Mouse (Mus musculus) heart, adult 8-10 months (tissue): ENCODE data around the gene Spo11. TPM values are rescaled to one million over a fixed set of nuclear protein-coding genes. Genes with fewer than 3 reads are reported as not detected.

ENCODE experiments used
- DNase-seq: peaks from one replicate; pipeline ENCODE4 v3.0.0; 2022; ENCODE audit warnings: low spot score
- total RNA-seq, 4 experiments: library from RNA; stranded (reverse); gene quantifications; 2 replicates each; pipeline ENCODE4 v1.2.4; 2022

Gene Spo11
- total RNA-seq, 4 experiments from 2014 or later: not detected

DNA sequence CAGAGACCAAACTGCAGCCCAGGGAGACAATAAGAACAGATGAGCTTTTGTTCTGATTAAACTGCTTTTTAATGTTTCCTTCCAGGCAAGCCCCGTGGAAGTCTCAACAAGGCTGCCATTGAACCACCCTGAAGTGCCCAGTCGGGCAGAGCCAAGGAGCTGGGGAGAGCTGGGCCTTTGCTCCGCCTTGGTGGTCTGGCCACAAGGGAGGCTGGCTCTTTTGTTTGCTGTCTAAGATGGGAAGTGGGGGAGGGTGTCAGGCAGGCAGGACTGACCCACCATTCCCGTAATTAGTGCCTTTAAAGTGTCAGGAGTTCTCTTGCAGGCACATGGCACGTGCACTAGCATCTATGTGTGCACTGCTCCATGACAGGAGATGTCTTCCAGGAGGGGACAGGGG, 18.9 kb upstream of the Spo11 start:
- no peak for DNase-seq

DNA sequence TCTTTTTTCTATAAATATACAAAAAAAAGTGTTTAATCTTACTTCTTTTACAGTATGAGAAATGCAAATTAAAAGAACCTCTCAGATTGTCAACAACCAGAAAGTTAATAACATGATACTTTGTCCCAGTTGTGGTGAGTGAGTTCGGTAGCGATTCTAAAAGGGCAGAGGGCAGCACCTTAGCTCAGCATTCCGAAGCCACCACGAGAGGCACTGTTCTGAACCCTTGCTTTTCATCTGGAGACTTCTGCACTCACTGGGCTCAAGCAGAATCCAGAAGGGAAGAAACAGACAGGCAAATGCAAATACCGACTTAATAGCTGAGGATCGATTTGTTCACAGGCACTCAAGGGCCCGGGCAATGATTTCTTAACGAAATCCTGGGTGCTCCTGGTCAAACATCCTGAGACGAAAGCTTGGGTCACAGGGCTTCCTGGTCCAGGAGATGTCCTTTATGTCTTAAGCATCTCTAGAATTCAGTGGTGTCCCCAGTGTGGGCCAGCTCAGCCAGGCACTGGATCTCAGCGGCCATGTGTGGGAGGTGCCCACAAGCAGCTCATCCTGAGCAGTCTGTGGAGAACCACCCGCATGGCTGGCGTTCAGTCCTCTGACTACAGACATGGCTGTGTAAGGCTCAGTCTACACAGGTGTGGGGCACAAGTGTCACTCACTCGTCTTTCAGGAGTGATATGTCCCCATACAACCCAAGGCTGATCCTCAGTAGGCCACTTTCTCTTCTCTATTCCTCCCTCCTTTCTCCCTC, 18.3 kb upstream of the Spo11 start:
- no peak for DNase-seq

DNA sequence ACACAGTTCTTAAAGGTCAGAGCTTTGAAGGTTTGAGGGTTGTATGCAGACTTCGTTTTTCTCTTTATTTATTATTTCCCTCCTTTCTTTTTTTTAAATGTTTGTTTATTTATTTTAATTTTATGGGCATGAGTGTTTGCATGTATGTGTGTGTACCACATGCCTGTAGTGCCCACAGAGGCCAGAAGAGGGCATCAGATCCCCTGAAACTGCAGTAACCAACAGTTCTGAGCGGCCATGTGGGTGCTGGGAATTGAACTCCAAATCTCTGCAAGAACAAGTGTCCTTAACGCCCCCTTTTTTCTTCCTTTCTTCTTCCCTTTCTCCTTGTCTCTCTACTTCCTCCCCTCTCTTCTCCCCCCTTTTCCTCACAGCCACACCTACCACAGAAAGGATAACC, 17.1 kb upstream of the Spo11 start:
- no peak for DNase-seq

- DNase-seq: no peak
These were observed 16.3 kb upstream of the Spo11 start for GRCm38 (mm10) chr2:172961211-172961610.

DNA sequence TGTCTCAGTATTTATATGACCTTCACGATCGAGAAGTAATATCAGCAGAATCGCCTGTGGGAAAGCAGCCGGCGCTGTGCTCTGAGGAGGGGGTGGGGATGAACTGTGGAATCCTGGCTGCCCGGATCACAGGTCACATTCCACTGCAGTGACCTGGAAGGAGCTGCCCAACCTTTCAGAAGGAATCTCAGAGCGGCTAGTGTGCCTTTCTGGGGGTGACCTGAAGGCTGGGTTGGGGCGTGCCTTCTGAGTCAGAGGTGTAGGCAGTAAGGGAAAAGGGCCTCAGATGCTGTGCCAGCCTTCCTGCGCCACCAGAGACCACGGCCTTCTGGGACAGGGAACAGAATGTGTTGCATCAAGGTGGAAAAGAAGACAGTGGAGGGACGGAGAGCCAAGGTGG, 12.3 kb upstream of the Spo11 start:
- no peak for DNase-seq

GRCm38 (mm10) chr2:172966480-172966879, 11.0 kb upstream of the Spo11 start:
- DNase-seq: no peak

GRCm38 (mm10) chr2:172971865-172972264, 5.6 kb upstream of the Spo11 start:
- DNase-seq: no peak

DNA sequence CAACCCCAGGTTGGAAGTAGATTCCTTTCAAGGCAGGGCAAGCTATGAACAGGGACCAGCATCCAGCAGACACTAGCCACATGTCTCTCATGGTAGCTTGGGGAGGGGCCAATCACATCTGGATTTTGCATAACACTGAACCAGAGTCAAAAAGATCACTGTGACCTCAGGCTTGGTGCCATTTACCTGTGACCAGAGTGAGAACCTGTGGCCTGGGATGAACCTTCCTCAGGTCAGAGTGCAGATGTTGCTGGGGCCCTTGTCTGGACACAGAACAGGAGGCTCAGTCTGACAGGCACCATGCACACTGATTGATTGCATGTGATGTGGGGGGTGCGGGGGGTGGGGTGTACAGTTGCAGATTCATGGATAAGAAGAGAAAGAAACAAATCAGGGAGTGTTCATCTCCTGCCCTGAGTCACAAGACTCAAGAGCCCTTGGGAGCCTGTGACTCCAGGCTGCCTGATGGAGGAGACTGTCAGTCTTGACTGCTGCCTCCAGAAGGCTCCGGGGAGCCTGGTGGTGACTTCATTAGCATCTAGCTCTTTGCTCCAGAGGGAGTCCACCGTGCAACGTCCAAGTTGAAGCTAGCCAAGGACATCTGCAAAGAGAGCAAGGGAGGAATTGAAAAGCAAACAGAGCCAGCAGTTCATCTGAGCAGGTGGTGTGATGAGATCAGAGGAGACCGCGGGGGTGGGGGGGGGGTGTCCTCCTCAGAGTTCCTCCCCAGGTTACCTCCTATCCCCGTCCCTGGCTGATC, 3.5 kb upstream of the Spo11 start:
- DNase-seq: no peak

DNA sequence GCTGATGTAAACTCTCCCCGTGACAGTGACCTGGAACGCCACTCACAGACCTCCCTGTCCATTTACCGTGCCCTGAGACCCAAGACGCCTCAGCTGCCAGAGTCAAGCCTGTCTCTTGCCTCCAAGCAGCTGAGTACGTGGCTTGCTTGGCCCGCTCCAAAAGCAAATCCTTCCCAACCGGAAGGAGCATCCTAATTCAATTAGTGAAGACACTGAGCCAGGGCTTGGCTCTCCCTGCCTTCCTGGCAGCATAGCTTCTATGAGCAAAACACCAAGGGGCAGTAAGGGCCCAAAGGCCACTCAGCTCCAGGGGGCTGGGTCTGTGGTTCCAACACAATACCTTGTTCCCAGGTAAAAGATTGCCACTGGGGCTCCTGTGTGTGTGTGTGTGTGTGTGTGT, 2.8 kb upstream of the Spo11 start:
- no peak for DNase-seq

- peak; percentile 19 for DNase-seq
These were observed 2.3 kb upstream of the Spo11 start for GRCm38 (mm10) chr2:172975159-172975558.

- DNase-seq: no peak
These were observed 750 bp upstream of the Spo11 start for GRCm38 (mm10) chr2:172976661-172977238.

DNA sequence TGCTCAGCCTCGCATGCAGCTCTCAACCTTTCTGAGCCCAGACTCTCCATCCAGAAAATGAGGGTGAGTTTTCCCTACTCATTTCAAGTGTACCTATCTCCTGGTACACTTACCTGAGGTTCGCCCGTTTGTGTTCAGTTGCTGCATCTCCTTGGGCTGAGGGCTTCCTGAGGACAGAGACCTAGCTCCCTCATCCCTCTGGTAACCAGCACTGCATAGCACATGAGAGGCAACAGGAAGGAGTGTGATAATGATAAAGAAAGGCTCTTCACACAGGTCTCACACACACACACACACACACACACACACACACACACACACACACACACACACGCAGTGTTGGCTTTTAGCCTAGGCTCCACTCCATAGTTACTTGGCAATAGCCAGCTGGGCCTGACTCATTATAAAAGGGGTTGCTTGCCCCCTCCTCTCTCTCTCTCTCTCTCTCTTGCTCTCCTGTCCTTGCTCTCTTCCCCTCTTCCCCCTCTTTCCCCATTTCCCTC, 682 bp downstream of the Spo11 start:
- no peak for DNase-seq

DNA sequence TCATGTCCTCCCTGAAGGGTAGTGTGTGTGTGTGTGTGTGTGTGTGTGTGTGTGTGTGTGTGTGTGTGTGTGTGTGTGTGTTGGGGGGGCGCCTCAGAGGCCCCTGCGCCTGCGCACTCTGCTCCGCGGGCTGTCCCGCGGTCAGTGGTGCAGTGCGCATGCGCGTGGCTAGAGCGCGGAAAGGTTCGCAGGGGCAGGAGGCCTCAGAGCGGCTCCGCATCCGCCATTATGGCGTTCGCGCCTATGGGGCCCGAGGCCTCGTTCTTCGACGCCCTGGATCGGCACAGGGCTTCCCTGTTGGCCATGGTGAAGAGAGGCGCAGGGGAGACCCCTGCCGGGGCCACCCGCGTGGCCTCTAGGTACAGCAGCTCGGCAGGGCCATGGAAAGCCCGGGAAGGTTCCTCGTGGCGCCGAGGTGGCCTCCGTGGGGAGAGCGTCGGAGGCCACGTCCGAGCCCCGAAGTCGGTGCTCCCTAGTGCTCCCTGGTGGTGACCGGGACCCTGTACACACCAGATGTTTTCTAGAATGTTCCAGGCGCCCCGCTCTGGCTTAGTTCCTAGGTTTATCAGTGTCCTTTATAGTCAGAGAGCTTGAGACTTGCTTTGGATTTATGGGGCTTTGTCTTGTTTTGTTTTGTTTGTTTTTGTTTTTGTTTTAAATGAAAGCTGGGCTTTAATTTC, 2.3 kb downstream of the Spo11 start:
- DNase-seq: no peak

DNA sequence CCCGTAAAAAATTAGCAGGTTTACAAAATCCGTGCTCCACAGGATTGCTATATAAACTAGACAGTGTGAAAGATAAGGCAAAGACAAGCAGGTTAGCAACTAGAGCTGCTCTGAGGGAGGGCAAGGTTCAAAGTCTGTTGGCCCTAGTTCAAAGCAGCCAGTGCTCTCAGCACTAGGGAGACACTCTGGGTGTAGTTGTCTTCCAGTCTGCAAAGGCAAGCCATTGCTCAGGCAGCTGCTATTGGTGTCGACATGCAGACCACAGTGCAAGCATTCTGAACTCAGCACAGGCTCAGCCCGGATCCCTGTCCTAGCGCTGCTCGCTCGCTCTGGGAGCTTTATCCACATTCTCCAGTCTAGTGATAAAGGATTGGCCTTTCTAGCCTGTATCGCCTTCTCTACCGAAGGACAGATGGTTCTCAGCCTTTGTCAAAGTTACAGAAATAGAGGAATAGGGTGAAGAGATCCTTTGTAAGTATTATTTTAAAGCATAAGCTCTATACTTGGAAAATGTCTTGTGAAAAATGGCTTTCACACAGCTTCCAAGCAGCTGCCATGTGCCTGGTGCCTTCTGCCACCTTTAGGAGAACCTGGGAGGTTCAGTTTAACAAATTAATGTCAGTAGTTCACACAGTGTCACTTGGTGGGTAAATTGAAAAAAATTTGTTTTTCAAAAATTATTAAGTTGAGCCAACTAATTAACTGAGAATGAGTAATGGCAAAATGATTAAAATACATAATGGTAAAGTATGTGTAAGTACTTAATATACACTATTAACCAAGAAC, 5.5 kb downstream of the Spo11 start:
- DNase-seq: no peak

- DNase-seq: no peak
These were observed 12.7 kb downstream of the Spo11 start for GRCm38 (mm10) chr2:172990161-172990560.

GRCm38 (mm10) chr2:172996207-172996606, 18.7 kb downstream of the Spo11 start:
- peak; percentile 48 for DNase-seq

DNA sequence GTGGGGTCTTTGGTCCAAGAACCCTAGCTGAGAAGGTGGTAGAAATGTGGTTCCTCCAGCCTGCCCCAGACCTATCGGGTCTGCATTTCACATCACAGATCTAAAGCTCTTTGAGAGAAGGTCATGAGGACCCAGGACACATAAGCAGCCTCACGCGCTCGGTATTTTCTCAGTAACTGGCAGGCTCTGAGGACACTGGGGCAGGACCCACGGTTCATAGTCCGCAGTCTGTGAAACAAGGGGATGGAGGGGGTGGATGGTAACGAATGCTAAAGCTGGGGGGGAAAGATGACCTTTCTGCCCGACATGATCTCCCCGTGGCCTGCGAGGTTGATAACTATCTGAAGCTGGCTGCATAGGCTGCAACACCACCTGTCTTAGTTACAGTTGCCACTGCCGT, 20.2 kb downstream of the Spo11 start:
- no peak for DNase-seq

- no peak for DNase-seq
These were observed 21.0 kb downstream of the Spo11 start for GRCm38 (mm10) chr2:172998478-172998877.

DNA sequence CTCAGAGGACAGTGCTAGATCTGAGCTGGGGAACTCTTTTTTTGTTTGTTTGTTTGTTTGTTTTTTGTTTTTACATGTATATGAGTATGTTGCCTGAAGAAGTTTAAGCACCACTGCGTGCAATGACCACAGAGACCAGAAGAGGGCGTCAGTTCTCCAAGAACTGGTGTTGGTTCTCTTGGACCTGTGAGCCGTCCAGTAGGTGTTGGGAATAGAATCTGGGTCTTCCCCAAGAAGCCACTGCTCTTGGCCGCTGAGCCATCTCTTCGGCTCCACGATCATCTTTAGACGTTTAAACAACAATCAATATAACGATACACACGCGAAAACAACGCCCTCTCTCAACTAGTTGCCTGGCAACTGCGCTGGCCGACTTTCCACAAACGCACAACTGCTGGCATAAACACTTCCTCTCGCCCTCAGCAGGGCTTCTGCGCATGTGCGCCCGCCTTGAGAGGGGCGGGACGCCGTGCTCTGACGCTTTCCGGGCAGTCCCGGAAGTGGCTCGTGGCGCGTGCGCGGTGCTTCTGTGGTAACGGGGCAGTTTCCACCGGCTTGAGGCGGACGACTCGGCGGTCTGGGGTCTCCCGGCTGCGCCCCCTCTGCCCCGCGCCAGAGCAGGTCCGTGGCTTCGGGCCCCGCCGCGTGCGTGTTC, 22.3 kb downstream of the Spo11 start, which contains the start of gene Rae1:
Rae1 (plus strand) TSS at position 488 of the 655 bp plus-strand sequence.
- peak; percentile 98 for DNase-seq

DNA sequence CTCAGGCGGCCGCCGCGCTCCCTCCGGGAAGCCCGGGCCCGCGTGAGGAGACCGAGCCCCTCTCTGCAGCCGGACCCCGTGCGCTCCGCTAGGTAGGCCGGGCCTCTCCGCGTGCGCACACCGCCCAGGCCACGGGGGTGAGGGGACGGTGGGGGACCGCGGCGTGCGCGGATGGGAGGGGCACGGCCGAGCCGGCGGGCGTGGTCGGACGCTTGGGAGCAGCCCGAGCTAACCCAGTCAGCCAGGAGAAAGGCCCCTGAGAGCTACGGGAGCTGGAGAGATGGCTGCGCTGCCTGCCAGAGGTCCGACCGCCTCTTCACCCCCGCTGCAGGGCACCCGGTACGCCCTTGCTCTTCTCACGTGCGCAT, 22.8 kb downstream of the Spo11 start:
- no peak for DNase-seq

DNA sequence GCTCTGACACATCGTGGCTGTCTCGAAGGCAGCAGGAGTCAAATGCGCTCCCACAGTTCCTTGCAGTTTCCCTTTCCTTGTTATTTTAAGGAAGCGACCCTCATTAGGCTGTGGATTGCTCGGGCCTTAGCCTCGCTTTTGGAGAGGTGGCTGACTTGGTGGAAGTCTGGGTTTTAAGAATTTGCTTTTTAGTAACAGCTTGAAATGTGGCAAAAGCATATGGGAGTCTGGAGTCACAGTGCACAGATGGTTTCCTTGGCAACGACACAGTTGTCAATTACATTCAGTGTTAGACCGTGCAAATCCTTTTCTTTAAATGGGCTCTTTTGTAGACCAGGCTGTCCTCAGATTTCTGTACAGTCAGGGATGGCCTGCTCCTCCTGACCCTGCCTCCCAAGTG, 23.4 kb downstream of the Spo11 start:
- DNase-seq: no peak
